Mouse (Mus musculus): ENCODE results near the gene Pcx. TPM values are rescaled to one million over a fixed set of nuclear protein-coding genes. Genes with fewer than 3 reads are reported as not detected.

Gene Pcx
- polyA plus RNA-seq, 1 experiment from 2014 or later, result 70.9 TPM

- Histone ChIP-seq H3K36me3 (ENCODE audit: insufficient read depth, low read length) (no peaks in the 10 kb centered on the region), H3K27ac (ENCODE audit: low read length) (no peak overlapping the region), H3K9ac (replicated peaks; ENCODE audit: low read length) (no peak overlapping the region), H3K27me3 (ENCODE audit: insufficient read depth, low read length) (no peaks in the 10 kb centered on the region), H3K4me3 (ENCODE audit: low read length) (no peak overlapping the region), H3K4me2 (replicated peaks; ENCODE audit: low read depth, low read length) (no peak overlapping the region), H3K9me3 (ENCODE audit: low read length) (no peaks in the 10 kb centered on the region), H3K4me1 (ENCODE audit: insufficient read depth, low read length) (no peaks in the 10 kb centered on the region)
- ATAC-seq (ENCODE audit: low FRiP score, low TSS enrichment), result no peak
- 65% methylated on average over 5 of the region's 5 CpGs for WGBS
These were observed 49.9 kb downstream of the Pcx start for GRCm38 (mm10) chr19:4560205-4560604.

- Histone ChIP-seq H3K9me3 (ENCODE audit: low read length) (no peaks in the 10 kb centered on the region), H3K27me3 (ENCODE audit: insufficient read depth, low read length) (no peaks in the 10 kb centered on the region), H3K9ac (replicated peaks; ENCODE audit: low read length) (no peak overlapping the region), H3K36me3 (ENCODE audit: insufficient read depth, low read length) (no peaks in the 10 kb centered on the region), H3K4me2 (replicated peaks; ENCODE audit: low read depth, low read length) (no peak overlapping the region), H3K4me1 (ENCODE audit: insufficient read depth, low read length) (no peaks in the 10 kb centered on the region), H3K27ac (ENCODE audit: low read length) (no peak overlapping the region), H3K4me3 (ENCODE audit: low read length) (no peak overlapping the region)
- WGBS, result 90% methylated on average over 5 of the region's 5 CpGs
- ATAC-seq (ENCODE audit: low FRiP score, low TSS enrichment), result no peak
These were observed 55.4 kb downstream of the Pcx start for GRCm38 (mm10) chr19:4565678-4566077.

GRCm38 (mm10) chr19:4566880-4567279 lies 56.6 kb downstream of the Pcx start:
- Histone ChIP-seq H3K4me1 (ENCODE audit: insufficient read depth, low read length) (no peaks in the 10 kb centered on the region), H3K9me3 (ENCODE audit: low read length) (no peaks in the 10 kb centered on the region), H3K27ac (ENCODE audit: low read length) (no peak overlapping the region), H3K9ac (replicated peaks; ENCODE audit: low read length) (no peak overlapping the region), H3K4me3 (ENCODE audit: low read length) (no peak overlapping the region), H3K36me3 (ENCODE audit: insufficient read depth, low read length) (no peaks in the 10 kb centered on the region), H3K27me3 (ENCODE audit: insufficient read depth, low read length) (no peaks in the 10 kb centered on the region), H3K4me2 (replicated peaks; ENCODE audit: low read depth, low read length) (no peak overlapping the region)
- WGBS, result 82% methylated on average over 2 of the region's 2 CpGs
- ATAC-seq (ENCODE audit: low FRiP score, low TSS enrichment), result no peak

GRCm38 (mm10) chr19:4567665-4568064 lies 57.4 kb downstream of the Pcx start:
- H3K36me3 ChIP-seq (ENCODE audit: insufficient read depth, low read length), result no peaks in the 10 kb centered on the region
- H3K27ac ChIP-seq (ENCODE audit: low read length), result no peak overlapping the region
- H3K4me3 ChIP-seq (ENCODE audit: low read length), result no peak overlapping the region
- H3K27me3 ChIP-seq (ENCODE audit: insufficient read depth, low read length), result no peaks in the 10 kb centered on the region
- H3K9ac ChIP-seq (replicated peaks; ENCODE audit: low read length), result no peak overlapping the region
- H3K4me2 ChIP-seq (replicated peaks; ENCODE audit: low read depth, low read length), result no peak overlapping the region
- no peaks in the 10 kb centered on the region for H3K4me1 ChIP-seq (ENCODE audit: insufficient read depth, low read length)
- 66% methylated on average over 2 of the region's 2 CpGs for WGBS
- ATAC-seq (ENCODE audit: low FRiP score, low TSS enrichment), result no peak
- H3K9me3 ChIP-seq (ENCODE audit: low read length), result no peaks in the 10 kb centered on the region

GRCm38 (mm10) chr19:4568832-4569231 lies 58.6 kb downstream of the Pcx start:
- H3K9ac ChIP-seq (replicated peaks; ENCODE audit: low read length), result no peak overlapping the region
- H3K4me3 ChIP-seq (ENCODE audit: low read length), result no peak overlapping the region
- no peaks in the 10 kb centered on the region for H3K36me3 ChIP-seq (ENCODE audit: insufficient read depth, low read length)
- no peak for ATAC-seq (ENCODE audit: low FRiP score, low TSS enrichment)
- no peak overlapping the region for H3K4me2 ChIP-seq (replicated peaks; ENCODE audit: low read depth, low read length)
- no peaks in the 10 kb centered on the region for H3K4me1 ChIP-seq (ENCODE audit: insufficient read depth, low read length)
- H3K27me3 ChIP-seq (ENCODE audit: insufficient read depth, low read length), result no peaks in the 10 kb centered on the region
- H3K27ac ChIP-seq (ENCODE audit: low read length), result no peak overlapping the region
- H3K9me3 ChIP-seq (ENCODE audit: low read length), result no peaks in the 10 kb centered on the region
- WGBS, result 70% methylated on average over 4 of the region's 4 CpGs

- no peak for ATAC-seq (ENCODE audit: low FRiP score, low TSS enrichment)
- WGBS, result 83% methylated on average over 17 of the region's 17 CpGs
- no peak overlapping the region for H3K27ac ChIP-seq (ENCODE audit: low read length)
These were observed 59.3 kb downstream of the Pcx start for GRCm38 (mm10) chr19:4569356-4570236.

GRCm38 (mm10) chr19:4570237-4570613 lies 60.0 kb downstream of the Pcx start:
- H3K36me3 ChIP-seq (ENCODE audit: insufficient read depth, low read length), result no peaks in the 10 kb centered on the region
- no peaks in the 10 kb centered on the region for H3K4me1 ChIP-seq (ENCODE audit: insufficient read depth, low read length)
- ATAC-seq (ENCODE audit: low FRiP score, low TSS enrichment), result no peak
- WGBS, result 74% methylated on average over 11 of the region's 11 CpGs
- no peak overlapping the region for H3K4me2 ChIP-seq (replicated peaks; ENCODE audit: low read depth, low read length)
- H3K27ac ChIP-seq (ENCODE audit: low read length), result no peak overlapping the region
- H3K9me3 ChIP-seq (ENCODE audit: low read length), result no peaks in the 10 kb centered on the region
- H3K27me3 ChIP-seq (ENCODE audit: insufficient read depth, low read length), result no peaks in the 10 kb centered on the region
- no peak overlapping the region for H3K4me3 ChIP-seq (ENCODE audit: low read length)
- H3K9ac ChIP-seq (replicated peaks; ENCODE audit: low read length), result 0 out of 2 replicates have a peak overlapping the region, but pooled peaks have one; percentile 26

More at GRCm38 (mm10) chr19:4569356-4570236, 59.3 kb downstream of the Pcx start:
- Histone ChIP-seq H3K4me2 (replicated peaks; ENCODE audit: low read depth, low read length) (no peak overlapping the region), H3K36me3 (ENCODE audit: insufficient read depth, low read length) (no peaks in the 10 kb centered on the region), H3K4me1 (ENCODE audit: insufficient read depth, low read length) (no peaks in the 10 kb centered on the region), H3K9ac (replicated peaks; ENCODE audit: low read length) (no peak overlapping the region), H3K4me3 (ENCODE audit: low read length) (no peak overlapping the region), H3K27me3 (ENCODE audit: insufficient read depth, low read length) (no peaks in the 10 kb centered on the region), H3K9me3 (ENCODE audit: low read length) (no peaks in the 10 kb centered on the region)

- H3K4me1 ChIP-seq (ENCODE audit: insufficient read depth, low read length), result no peaks in the 10 kb centered on the region
- no peak for ATAC-seq (ENCODE audit: low FRiP score, low TSS enrichment)
- no peaks in the 10 kb centered on the region for H3K27me3 ChIP-seq (ENCODE audit: insufficient read depth, low read length)
- no peak overlapping the region for H3K27ac ChIP-seq (ENCODE audit: low read length)
- no peak overlapping the region for H3K4me3 ChIP-seq (ENCODE audit: low read length)
- H3K9ac ChIP-seq (replicated peaks; ENCODE audit: low read length), result no peak overlapping the region
- H3K36me3 ChIP-seq (ENCODE audit: insufficient read depth, low read length), result no peaks in the 10 kb centered on the region
- WGBS, result 79% methylated on average over 6 of the region's 6 CpGs
- H3K9me3 ChIP-seq (ENCODE audit: low read length), result no peaks in the 10 kb centered on the region
- H3K4me2 ChIP-seq (replicated peaks; ENCODE audit: low read depth, low read length), result no peak overlapping the region
These were observed 60.5 kb downstream of the Pcx start for GRCm38 (mm10) chr19:4570815-4571214.

GRCm38 (mm10) chr19:4571658-4572057 lies 61.4 kb downstream of the Pcx start:
- no peaks in the 10 kb centered on the region for H3K4me1 ChIP-seq (ENCODE audit: insufficient read depth, low read length)
- H3K4me2 ChIP-seq (replicated peaks; ENCODE audit: low read depth, low read length), result no peak overlapping the region
- H3K27ac ChIP-seq (ENCODE audit: low read length), result no peak overlapping the region
- H3K36me3 ChIP-seq (ENCODE audit: insufficient read depth, low read length), result no peaks in the 10 kb centered on the region
- H3K9me3 ChIP-seq (ENCODE audit: low read length), result no peaks in the 10 kb centered on the region
- 96% methylated on average over 1 of the region's 1 CpGs for WGBS
- no peak overlapping the region for H3K4me3 ChIP-seq (ENCODE audit: low read length)
- no peak for ATAC-seq (ENCODE audit: low FRiP score, low TSS enrichment)
- no peak overlapping the region for H3K9ac ChIP-seq (replicated peaks; ENCODE audit: low read length)
- no peaks in the 10 kb centered on the region for H3K27me3 ChIP-seq (ENCODE audit: insufficient read depth, low read length)

GRCm38 (mm10) chr19:4572061-4572460 lies 61.8 kb downstream of the Pcx start:
- WGBS, result 85% methylated on average over 4 of the region's 4 CpGs
- H3K4me1 ChIP-seq (ENCODE audit: insufficient read depth, low read length), result no peaks in the 10 kb centered on the region
- no peak overlapping the region for H3K27ac ChIP-seq (ENCODE audit: low read length)
- no peaks in the 10 kb centered on the region for H3K27me3 ChIP-seq (ENCODE audit: insufficient read depth, low read length)
- no peaks in the 10 kb centered on the region for H3K9me3 ChIP-seq (ENCODE audit: low read length)
- no peaks in the 10 kb centered on the region for H3K36me3 ChIP-seq (ENCODE audit: insufficient read depth, low read length)
- no peak overlapping the region for H3K4me2 ChIP-seq (replicated peaks; ENCODE audit: low read depth, low read length)
- H3K4me3 ChIP-seq (ENCODE audit: low read length), result no peak overlapping the region
- no peak overlapping the region for H3K9ac ChIP-seq (replicated peaks; ENCODE audit: low read length)
- ATAC-seq (ENCODE audit: low FRiP score, low TSS enrichment), result no peak
